26 mouse cellular contexts compared by ENCODE assay signal in genomic region chr12:44967448-44967847, GRCm38 (mm10).
"Had no signal": no experiment of that assay in that cellular context is flagged by ENCODE, and none has a peak within 500 bp of the region (broad histone marks: within the 10 kb centered on the region; RNA-seq: fewer than 3 reads in every experiment).

No protein-coding gene starts in this region.

- H3K27ac ChIP-seq: heart, adult 2 months; heart, embryonic 13.5 days; heart, embryonic 15.5 days; hindbrain, embryonic 13.5 days; hindbrain, embryonic 15.5 days; hindbrain, postnatal 0 days; kidney, embryonic 15.5 days; kidney, postnatal 0 days; left cerebral cortex, adult 2 months; limb, embryonic 15.5 days; liver, embryonic 12.5 days; liver, embryonic 14.5 days had no signal

- H3K36me3 ChIP-seq: heart, embryonic 13.5 days; heart, embryonic 15.5 days; hindbrain, embryonic 13.5 days; hindbrain, embryonic 15.5 days; kidney, embryonic 15.5 days; limb, embryonic 15.5 days; liver, embryonic 12.5 days had no signal

- H3K4me1 ChIP-seq: heart, embryonic 15.5 days; hindbrain, embryonic 13.5 days; hindbrain, embryonic 15.5 days; kidney, embryonic 15.5 days; limb, embryonic 15.5 days; liver, embryonic 12.5 days had no signal

- H3K9ac ChIP-seq: heart, embryonic 13.5 days; heart, embryonic 15.5 days; hindbrain, embryonic 13.5 days; hindbrain, embryonic 15.5 days; kidney, embryonic 15.5 days; limb, embryonic 15.5 days; liver, embryonic 12.5 days; liver, embryonic 14.5 days had no signal

- H3K27me3 ChIP-seq: heart, embryonic 13.5 days; heart, embryonic 15.5 days; hindbrain, embryonic 13.5 days; hindbrain, embryonic 15.5 days; kidney, embryonic 15.5 days; limb, embryonic 15.5 days; liver, embryonic 12.5 days had no signal

- ATAC-seq: hindbrain, postnatal 0 days; intestine, embryonic 16.5 days; liver, embryonic 12.5 days had no signal

- H3K9me3 ChIP-seq: heart, embryonic 13.5 days; heart, embryonic 15.5 days; hindbrain, embryonic 13.5 days; hindbrain, embryonic 15.5 days; kidney, embryonic 15.5 days; limb, embryonic 15.5 days; liver, embryonic 12.5 days had no signal

- H3K4me2 ChIP-seq: heart, embryonic 11.5 days; heart, embryonic 13.5 days; heart, embryonic 15.5 days; hindbrain, embryonic 13.5 days; hindbrain, embryonic 15.5 days; kidney, embryonic 15.5 days; limb, embryonic 15.5 days; liver, embryonic 12.5 days had no signal

- DNase-seq: gastrocnemius, postnatal 14 days; gastrocnemius, postnatal 36 days; heart, adult 11 months; heart, adult 2 months; heart, postnatal 14 days; heart, postnatal 36 days; kidney, adult 11 months; kidney, adult 2 months; kidney, adult 9 months; kidney, postnatal 14 days; kidney, postnatal 36 days; layer of hippocampus, adult 9-11 months; layer of hippocampus, postnatal 36 days had no signal

- H3K4me3 ChIP-seq: heart, adult 2 months; heart, embryonic 13.5 days; heart, embryonic 15.5 days; hindbrain, embryonic 13.5 days; hindbrain, embryonic 15.5 days; kidney, embryonic 15.5 days; left cerebral cortex, adult 2 months; limb, embryonic 15.5 days; liver, embryonic 12.5 days had no signal
